Mouse (Mus musculus) effector memory CD4-positive, alpha-beta T cell, adult 5 months (primary cell): ENCODE measurements around the gene Cep128. TPM values are rescaled to one million over a fixed set of nuclear protein-coding genes. Genes with fewer than 3 reads are reported as not detected.

Experiments
- polyA plus RNA-seq: library from polyadenylated mRNA; unstranded; fragments of 100-300 nt; shearing (Covaris generic); gene quantifications from one replicate; pipeline ENCODE4 v1.2.1, GENCODE M21; 2017

Cep128 gene
- polyA plus RNA-seq, result 10.3 TPM

DNA sequence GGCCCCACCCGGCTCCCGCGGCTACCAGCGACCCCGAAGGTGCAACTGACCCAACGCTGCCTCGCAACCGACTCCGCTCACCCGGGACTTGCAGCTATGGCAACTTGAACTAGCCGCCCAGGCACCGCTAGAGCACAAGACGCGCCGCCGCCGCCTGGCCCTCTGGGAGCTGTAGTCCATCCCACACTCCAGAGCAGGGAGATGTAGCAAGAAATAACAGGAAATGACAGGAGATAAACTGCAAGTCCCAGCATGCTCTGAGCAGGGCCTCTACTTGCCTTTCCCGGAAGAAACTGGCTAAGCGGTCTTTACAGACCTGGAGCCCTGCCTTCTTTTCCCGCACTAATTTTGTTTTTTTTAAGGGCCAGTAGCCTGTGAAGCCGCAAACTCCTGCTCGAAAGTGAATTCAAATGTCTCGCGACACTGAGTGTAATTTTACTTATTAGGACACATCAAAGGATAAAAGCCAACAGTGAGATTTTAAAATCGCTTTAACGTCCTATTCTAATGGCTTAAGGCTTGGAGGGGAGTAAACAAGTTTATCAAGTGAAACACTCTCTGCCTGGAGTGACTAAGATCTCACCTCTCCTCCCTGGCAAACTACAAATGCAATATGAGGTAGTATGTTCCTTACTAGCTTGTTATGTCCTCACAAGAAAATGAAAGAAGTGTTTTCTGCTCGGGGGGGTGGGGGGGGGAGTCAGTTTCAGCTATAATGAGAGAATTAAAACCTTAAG is at the start of gene Cep128, which contains the start of gene Tshr:
Gene Cep128, minus strand, starts transcription at position 129 of the 737 bp plus-strand sequence.
Gene Tshr, plus strand, starts transcription at position 283 of the 737 bp plus-strand sequence.

Other genes with a start within 250 kb of the Cep128 start
- not detected for gene Tshr, start 154 bp upstream of the Cep128 start, polyA plus RNA-seq
- gene Gtf2a1, start 206.1 kb upstream of the Cep128 start, polyA plus RNA-seq, result 31.1 TPM